Mouse (Mus musculus) frontal cortex, postnatal 10 days (tissue): ENCODE results near the gene Chsy1.

Experiments used
- DNase-seq, 2 experiments: peaks; one replicate each; pipeline ENCODE4 v3.0.0; 2022; ENCODE audit warnings: low spot score in 2 of 2, mixed read lengths in 1 of 2

Chsy1 gene

DNA sequence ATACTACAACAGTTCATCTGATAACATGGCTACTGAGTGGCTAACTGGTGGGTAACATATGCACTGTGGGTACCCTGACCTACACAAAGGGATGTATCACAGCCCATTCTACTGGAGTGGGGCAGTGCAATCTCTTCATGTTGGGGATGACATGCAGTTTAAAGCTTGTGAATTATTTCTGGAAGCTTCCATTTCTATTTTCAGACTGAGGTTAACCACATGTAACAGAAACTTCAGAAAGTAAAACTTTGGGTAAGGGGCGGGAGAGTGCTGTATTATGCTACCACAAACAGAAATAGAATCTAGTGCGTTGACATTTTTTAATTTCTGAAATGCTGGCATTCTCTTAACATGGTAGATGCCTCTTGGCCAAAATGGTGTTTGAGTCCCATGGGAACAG is 100.6 kb downstream of the Chsy1 start:
- DNase-seq = no peak

DNA sequence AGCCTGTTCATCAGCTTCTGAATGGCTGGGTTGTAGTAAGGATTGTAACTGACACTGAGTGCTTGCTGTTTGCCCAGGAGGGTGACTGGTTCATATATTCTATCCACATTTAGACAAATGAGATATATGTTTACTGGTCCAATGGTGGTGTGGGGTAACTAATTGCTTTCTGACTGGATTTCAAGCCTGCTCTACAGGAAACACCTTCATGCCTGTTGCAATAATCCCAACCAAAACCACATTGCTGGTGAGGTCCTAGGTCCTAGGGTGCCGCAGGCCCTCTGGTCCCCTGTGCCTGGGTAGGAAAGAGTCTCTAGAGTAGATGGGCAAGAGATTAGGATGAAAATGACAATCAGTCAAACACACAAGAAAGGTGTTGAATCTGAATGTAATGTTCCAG is 103.6 kb downstream of the Chsy1 start:
- DNase-seq = no peak

DNA sequence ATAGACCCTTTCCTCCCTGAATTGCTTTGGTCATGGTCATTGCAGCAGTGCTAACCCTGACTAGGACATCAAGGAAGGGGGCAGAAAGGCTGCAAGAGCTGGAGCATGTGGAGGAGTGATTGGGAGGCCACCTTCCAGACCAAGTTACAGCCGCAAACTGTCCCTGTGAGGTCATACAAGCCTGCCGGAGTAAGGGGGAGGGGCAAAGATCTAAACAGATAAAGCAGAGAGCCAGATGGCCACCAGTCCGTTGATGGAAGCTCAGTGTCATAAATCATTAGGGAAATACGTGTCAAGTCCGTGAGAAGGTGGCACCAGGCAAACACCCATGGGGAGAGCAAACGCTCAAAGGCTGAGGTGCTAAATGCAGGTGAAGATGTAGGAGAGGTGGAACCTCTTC is 105.2 kb downstream of the Chsy1 start:
- DNase-seq = no peak

- DNase-seq = no peak
Measured at GRCm38 (mm10) chr7:66215911-66216310, 106.6 kb downstream of the Chsy1 start.

DNA sequence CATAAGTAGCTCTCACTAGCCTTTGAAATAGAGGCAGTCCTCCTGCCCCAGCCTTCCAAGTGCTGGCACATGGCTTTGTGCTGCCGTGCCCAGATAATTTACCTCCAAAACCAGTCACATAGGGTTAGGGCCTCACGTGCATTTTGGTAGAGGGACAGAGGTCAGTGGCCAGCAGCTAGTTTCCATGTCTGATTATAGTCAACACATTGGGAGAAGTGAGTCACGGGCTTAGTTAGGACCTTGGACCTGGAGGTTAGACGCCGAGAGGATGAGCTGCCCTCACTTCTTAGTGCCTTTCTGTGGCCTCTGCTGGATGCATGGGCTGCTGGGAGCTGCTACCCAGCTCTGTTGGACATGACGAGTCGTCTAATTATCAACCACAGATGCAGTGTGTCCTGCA is 107.7 kb downstream of the Chsy1 start:
- no peak for DNase-seq

DNA sequence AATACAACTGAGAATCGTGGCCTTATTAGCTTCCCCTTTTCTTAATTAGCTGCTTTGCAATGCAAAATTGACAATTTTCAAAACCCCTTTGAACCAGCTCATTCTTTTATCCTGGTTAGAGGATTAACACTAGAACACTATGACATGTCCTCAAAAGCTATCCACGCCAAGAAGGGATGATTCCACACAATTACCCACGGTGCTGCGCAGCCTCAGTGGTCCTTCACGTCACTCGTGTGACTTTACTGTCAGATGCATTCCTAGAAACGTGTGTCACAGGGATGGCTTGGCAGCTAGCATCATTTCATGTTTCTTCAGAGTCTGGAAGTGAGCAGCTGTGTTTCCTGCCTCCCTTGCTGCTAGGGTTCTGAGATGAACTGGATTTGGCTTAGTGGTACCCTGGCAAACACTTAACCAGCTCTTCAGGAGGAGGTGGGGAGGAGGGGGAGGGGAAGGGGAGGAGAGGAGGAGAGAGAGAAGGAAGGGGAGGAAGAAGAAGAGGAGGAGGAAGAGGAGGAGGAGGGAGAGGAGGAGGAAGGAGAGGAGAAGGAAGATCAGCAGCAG is 108.3 kb downstream of the Chsy1 start:
- no peak for DNase-seq

DNA sequence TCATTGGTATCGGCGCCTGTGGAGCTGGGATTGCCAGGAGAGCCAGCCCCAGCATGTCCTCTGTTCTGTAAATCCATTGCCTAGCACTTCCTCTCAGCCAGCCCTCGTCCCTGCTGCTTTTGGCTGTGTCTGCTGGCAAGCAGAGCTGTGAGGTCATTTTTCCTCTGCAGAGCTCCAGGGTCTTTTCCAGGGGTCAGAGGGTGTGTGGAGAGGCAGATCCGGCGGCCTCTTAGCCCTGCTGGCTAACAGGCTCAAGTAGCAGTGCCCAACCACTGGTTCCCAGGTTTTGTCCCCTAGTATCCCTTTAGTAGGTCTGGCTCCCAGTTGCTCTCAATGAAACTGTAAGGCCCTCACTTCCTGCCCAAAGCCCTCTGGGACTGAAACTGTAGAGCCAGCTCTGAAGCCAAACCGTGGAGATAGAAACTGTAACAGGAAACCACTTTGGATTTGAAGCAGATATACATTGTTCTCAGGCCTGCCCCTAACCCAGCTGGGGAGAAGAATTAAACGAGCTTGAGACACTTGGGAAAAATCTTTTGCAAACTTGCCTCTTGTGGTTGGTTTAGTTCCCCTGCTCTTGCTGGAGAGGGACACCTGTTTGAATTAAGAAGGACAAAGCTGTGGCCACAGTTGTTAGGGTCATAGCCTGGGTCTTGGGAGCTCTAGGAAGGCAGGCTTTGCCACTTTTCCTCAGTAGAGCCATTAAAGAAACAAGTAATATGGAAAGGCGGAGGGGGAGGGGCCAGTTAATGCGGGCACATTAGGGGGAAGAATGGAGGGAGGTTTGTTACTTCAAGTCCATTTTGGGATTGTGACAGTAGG is 109.1 kb downstream of the Chsy1 start:
- no peak for DNase-seq

DNA sequence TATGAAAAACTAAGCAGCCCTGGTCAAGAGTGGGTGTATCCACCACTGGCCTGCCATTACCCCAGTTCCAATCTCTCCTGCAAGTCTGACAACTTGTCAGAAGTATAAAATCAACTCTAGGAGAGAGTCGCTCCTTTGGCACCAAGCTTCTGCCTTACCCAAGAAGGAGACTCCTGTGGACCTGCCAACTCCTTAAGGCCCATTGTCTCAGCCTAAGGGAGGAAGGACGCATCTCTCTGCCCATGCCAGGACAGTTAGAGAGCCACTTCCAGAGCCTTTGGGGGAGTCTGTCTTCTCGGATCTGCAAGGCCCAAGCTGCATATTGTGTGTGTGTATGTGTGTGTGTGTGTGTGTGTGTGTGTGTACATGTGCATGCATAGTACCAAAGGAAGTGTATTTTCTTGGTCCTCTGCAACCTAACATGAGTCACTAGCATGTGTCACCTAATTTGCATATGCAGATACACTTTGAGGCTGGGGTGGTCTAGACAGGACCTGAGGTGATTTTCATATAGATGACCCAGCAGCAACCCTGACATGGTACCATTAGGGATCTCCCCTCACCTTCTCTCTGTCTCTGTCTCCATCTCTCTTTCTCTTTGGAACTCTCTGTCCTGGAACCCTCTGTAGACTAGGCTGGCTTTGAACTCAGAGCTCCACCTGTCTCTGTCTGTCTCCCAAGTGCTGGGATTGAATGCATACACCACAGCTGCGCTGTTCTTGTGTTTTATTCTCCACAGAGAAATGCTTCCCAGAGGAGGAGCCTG is 109.9 kb downstream of the Chsy1 start:
- no peak for DNase-seq

GRCm38 (mm10) chr7:66219794-66220227 is 110.5 kb downstream of the Chsy1 start:
- no peak for DNase-seq

DNA sequence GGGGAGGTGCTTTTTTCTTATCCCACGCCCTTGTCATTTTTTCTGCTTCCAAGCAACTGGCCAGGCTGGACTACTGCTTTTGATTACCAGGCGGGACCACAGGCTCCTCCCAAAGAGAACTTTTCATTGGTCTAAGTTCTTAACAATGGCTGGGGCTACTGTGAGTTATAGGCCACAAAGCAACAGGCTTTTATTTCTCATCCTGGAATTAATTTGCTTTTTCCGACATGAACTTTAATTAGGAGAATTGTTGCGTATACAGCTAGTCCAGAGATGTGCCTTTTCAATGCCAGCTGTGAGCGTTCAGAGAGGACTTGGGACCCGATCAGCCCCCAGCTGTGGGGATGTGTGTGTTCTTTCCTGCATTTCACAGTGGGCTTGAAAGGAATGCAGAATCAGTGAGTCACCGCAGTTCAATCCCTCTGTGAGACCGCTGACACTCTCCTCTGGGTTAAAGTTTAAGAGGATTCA is 113.3 kb downstream of the Chsy1 start:
- no peak for DNase-seq
